Mouse (Mus musculus) lung, adult 2 months (tissue): Measurements from ENCODE around the gene Med27.

Source experiments
- CTCF ChIP-seq: fragments of 200-500 bp; IDR thresholded peaks from 2 replicates; pipeline ENCODE4 v1.5.1; 2011; ENCODE audit warnings: mild to moderate bottlenecking, low read length, control low read depth; ENCODE audit not compliant: insufficient read depth
- POLR2A ChIP-seq: fragments of 200-500 bp; IDR thresholded peaks from 2 replicates; pipeline ENCODE4 v1.6.1; 2011; ENCODE audit warnings: low read depth, mild to moderate bottlenecking, control low read depth, low read length, borderline replicate concordance; ENCODE audit errors: extremely low read depth

GRCm38 (mm10) chr2:29391996-29392395 lies 45.4 kb downstream of the Med27 start:
- TF ChIP-seq CTCF (no peak), POLR2A (no peak)
